Mouse (Mus musculus) neural tube, embryonic 14.5 days (tissue): ENCODE measurements around the gene 6030452D12Rik. TPM values are rescaled to one million over a fixed set of nuclear protein-coding genes. Genes with fewer than 3 reads are reported as not detected.

Experiments
- ATAC-seq: fragments of 200-750 bp; cut with Nextera tagmentation; 2 replicates; pipeline ENCODE4 v1.8.0; 2017; ENCODE audit warnings: low read depth, mild to moderate bottlenecking, moderate TSS enrichment, moderate library complexity
- H3K27ac ChIP-seq: fragments of 300-500 bp; sonication (generic); 2 replicates; pipeline ENCODE4 v1.5.1; 2014; ENCODE audit warnings: low read depth, mild to moderate bottlenecking, control low read depth, low read length, moderate library complexity, mixed read lengths
- H3K27me3 ChIP-seq: fragments of 300-500 bp; sonication (generic); 2 replicates; pipeline ENCODE4 v1.6.1; 2014; ENCODE audit warnings: low read length; ENCODE audit not compliant: control insufficient read depth, insufficient read depth
- H3K36me3 ChIP-seq: fragments of 300-500 bp; sonication (generic); 2 replicates; pipeline ENCODE4 v1.6.1; 2014; ENCODE audit warnings: low read length, mixed read lengths; ENCODE audit not compliant: control insufficient read depth, insufficient read depth
- H3K4me1 ChIP-seq: fragments of 300-500 bp; sonication (generic); 2 replicates; pipeline ENCODE4 v1.6.1; 2014; ENCODE audit warnings: low read length; ENCODE audit not compliant: control insufficient read depth, insufficient read depth
- H3K4me2 ChIP-seq: fragments of 300-500 bp; sonication (generic); 2 replicates; pipeline ENCODE4 v1.6.1; 2014; ENCODE audit warnings: mild to moderate bottlenecking, low read depth, low read length, control low read depth
- H3K4me3 ChIP-seq: fragments of 300-500 bp; sonication (generic); 2 replicates; pipeline ENCODE4 v1.5.1; 2014; ENCODE audit warnings: low read depth, low read length, control low read depth, mixed read lengths
- H3K9ac ChIP-seq: fragments of 300-500 bp; sonication (generic); replicated peaks from 2 replicates; pipeline ENCODE4 v1.6.1; 2014; ENCODE audit warnings: low read depth, mild to moderate bottlenecking, control low read depth, low read length, mixed read lengths
- H3K9me3 ChIP-seq: fragments of 300-500 bp; sonication (generic); 2 replicates; pipeline ENCODE4 v1.6.1; 2016; ENCODE audit warnings: low read length; ENCODE audit not compliant: control insufficient read depth
- WGBS: fragments of 180-500 bp; shearing (Covaris S2); extraction: QIAGEN DNeasy Blood & Tissue Kit; methylation state at CpG from one replicate; pipeline ENCODE4 v1.1.7; 2014; 5-methylcytosine and 5-hydroxymethylcytosine counted together
- polyA plus RNA-seq: library from polyadenylated mRNA; unstranded; fragments of >200 nt; fragmentation: Nextera tagmentation; extraction: Ambion mirVana; gene quantifications from 2 replicates; pipeline ENCODE4 v1.2.1, GENCODE M21; 2014

6030452D12Rik gene
- polyA plus RNA-seq, 1 experiment from 2014 or later, result not detected

GRCm38 (mm10) chr8:106527241-106528036 is 27.1 kb downstream of the 6030452D12Rik start:
- 88% methylated on average over 9 of the region's 9 CpGs for WGBS
- no peak overlapping the region for H3K4me2 ChIP-seq

GRCm38 (mm10) chr8:106528596-106529249 is 28.4 kb downstream of the 6030452D12Rik start:
- Histone ChIP-seq H3K36me3 (no peaks in the 10 kb centered on the region), H3K9ac (no peak overlapping the region), H3K4me2 (no peak overlapping the region), H3K27ac (no peak overlapping the region), H3K9me3 (no peaks in the 10 kb centered on the region), H3K4me3 (no peak overlapping the region), H3K4me1 (no peaks in the 10 kb centered on the region), H3K27me3 (no peaks in the 10 kb centered on the region)
- ATAC-seq, result no peak
- WGBS, result 90% methylated on average over 9 of the region's 9 CpGs

More at GRCm38 (mm10) chr8:106527241-106528036, 27.1 kb downstream of the 6030452D12Rik start:
- no peaks in the 10 kb centered on the region for H3K27me3 ChIP-seq
- H3K27ac ChIP-seq, result no peak overlapping the region
- H3K4me3 ChIP-seq, result no peak overlapping the region
- no peaks in the 10 kb centered on the region for H3K9me3 ChIP-seq
- ATAC-seq, result no peak
- no peaks in the 10 kb centered on the region for H3K4me1 ChIP-seq
- H3K9ac ChIP-seq, result no peak overlapping the region
- no peaks in the 10 kb centered on the region for H3K36me3 ChIP-seq

- H3K27me3 ChIP-seq, result no peaks in the 10 kb centered on the region
- H3K4me2 ChIP-seq, result no peak overlapping the region
- H3K36me3 ChIP-seq, result no peaks in the 10 kb centered on the region
- H3K9ac ChIP-seq, result no peak overlapping the region
- no peaks in the 10 kb centered on the region for H3K9me3 ChIP-seq
- H3K27ac ChIP-seq, result no peak overlapping the region
- WGBS, result 94% methylated on average over 10 of the region's 10 CpGs
- no peak for ATAC-seq
- H3K4me3 ChIP-seq, result no peak overlapping the region
- H3K4me1 ChIP-seq, result no peaks in the 10 kb centered on the region
Measured at GRCm38 (mm10) chr8:106529885-106530482, 29.7 kb downstream of the 6030452D12Rik start.

- Histone ChIP-seq H3K27me3 (no peaks in the 10 kb centered on the region), H3K4me2 (no peak overlapping the region), H3K9ac (no peak overlapping the region), H3K4me1 (no peaks in the 10 kb centered on the region), H3K9me3 (no peaks in the 10 kb centered on the region), H3K4me3 (no peak overlapping the region), H3K36me3 (no peaks in the 10 kb centered on the region), H3K27ac (no peak overlapping the region)
- no peak for ATAC-seq
- WGBS, result 81% methylated on average over 4 of the region's 4 CpGs
Measured at GRCm38 (mm10) chr8:106530566-106530965, 30.2 kb downstream of the 6030452D12Rik start.

GRCm38 (mm10) chr8:106533709-106534108 is 33.4 kb downstream of the 6030452D12Rik start:
- H3K4me2 ChIP-seq, result no peak overlapping the region
- no peaks in the 10 kb centered on the region for H3K36me3 ChIP-seq
- H3K27ac ChIP-seq, result no peak overlapping the region
- no peaks in the 10 kb centered on the region for H3K4me1 ChIP-seq
- H3K27me3 ChIP-seq, result no peaks in the 10 kb centered on the region
- H3K4me3 ChIP-seq, result no peak overlapping the region
- WGBS, result 74% methylated on average over 7 of the region's 7 CpGs
- ATAC-seq, result no peak
- H3K9ac ChIP-seq, result no peak overlapping the region
- H3K9me3 ChIP-seq, result no peaks in the 10 kb centered on the region

GRCm38 (mm10) chr8:106534449-106534848 is 34.1 kb downstream of the 6030452D12Rik start:
- H3K4me3 ChIP-seq, result no peak overlapping the region
- no peaks in the 10 kb centered on the region for H3K36me3 ChIP-seq
- no peak overlapping the region for H3K9ac ChIP-seq
- 0 out of 2 replicates have a peak, but pooled peaks cover 3% of the 10 kb centered on the region for H3K4me1 ChIP-seq
- H3K27ac ChIP-seq, result no peak overlapping the region
- no peak overlapping the region for H3K4me2 ChIP-seq
- 43% methylated on average over 6 of the region's 6 CpGs for WGBS
- no peaks in the 10 kb centered on the region for H3K27me3 ChIP-seq
- no peak for ATAC-seq
- H3K9me3 ChIP-seq, result no peaks in the 10 kb centered on the region

GRCm38 (mm10) chr8:106535448-106535847 is 35.1 kb downstream of the 6030452D12Rik start:
- Histone ChIP-seq H3K9ac (no peak overlapping the region), H3K27ac (no peak overlapping the region), H3K27me3 (no peaks in the 10 kb centered on the region), H3K4me3 (no peak overlapping the region), H3K36me3 (no peaks in the 10 kb centered on the region), H3K4me1 (0 out of 2 replicates have a peak, but pooled peaks cover 3% of the 10 kb centered on the region), H3K4me2 (no peak overlapping the region), H3K9me3 (no peaks in the 10 kb centered on the region)
- 75% methylated on average over 4 of the region's 4 CpGs for WGBS
- ATAC-seq, result no peak

GRCm38 (mm10) chr8:106539193-106539592 is 38.9 kb downstream of the 6030452D12Rik start:
- Histone ChIP-seq H3K27me3 (no peaks in the 10 kb centered on the region), H3K4me2 (no peak overlapping the region), H3K9me3 (no peaks in the 10 kb centered on the region), H3K4me3 (no peak overlapping the region), H3K27ac (no peak overlapping the region), H3K4me1 (0 out of 2 replicates have a peak, but pooled peaks cover 3% of the 10 kb centered on the region), H3K9ac (no peak overlapping the region), H3K36me3 (no peaks in the 10 kb centered on the region)
- WGBS, result 23% methylated on average over 5 of the region's 5 CpGs
- ATAC-seq, result no peak

- Histone ChIP-seq H3K27me3 (no peaks in the 10 kb centered on the region), H3K4me1 (0 out of 2 replicates have a peak, but pooled peaks cover 3% of the 10 kb centered on the region), H3K4me3 (no peak overlapping the region), H3K4me2 (no peak overlapping the region), H3K9ac (no peak overlapping the region), H3K36me3 (no peaks in the 10 kb centered on the region), H3K27ac (no peak overlapping the region), H3K9me3 (no peaks in the 10 kb centered on the region)
- no peak for ATAC-seq
- WGBS, result 88% methylated on average over 11 of the region's 11 CpGs
Measured at GRCm38 (mm10) chr8:106541002-106541401, 40.7 kb downstream of the 6030452D12Rik start.
